Mouse (Mus musculus) olfactory bulb, adult 2 months (tissue): ENCODE measurements around the gene Immp2l.

Experiments
- CTCF ChIP-seq: fragments of 200-500 bp; IDR thresholded peaks from 2 replicates; pipeline ENCODE4 v1.5.1; 2012; ENCODE audit warnings: low read depth, mild to moderate bottlenecking, low read length, moderate library complexity; ENCODE audit not compliant: insufficient read depth
- POLR2A ChIP-seq: fragments of 200-500 bp; IDR thresholded peaks from 2 replicates; pipeline ENCODE4 v1.6.1; 2012; ENCODE audit warnings: mild to moderate bottlenecking, low read depth, low read length, moderate library complexity; ENCODE audit not compliant: insufficient read depth

DNA sequence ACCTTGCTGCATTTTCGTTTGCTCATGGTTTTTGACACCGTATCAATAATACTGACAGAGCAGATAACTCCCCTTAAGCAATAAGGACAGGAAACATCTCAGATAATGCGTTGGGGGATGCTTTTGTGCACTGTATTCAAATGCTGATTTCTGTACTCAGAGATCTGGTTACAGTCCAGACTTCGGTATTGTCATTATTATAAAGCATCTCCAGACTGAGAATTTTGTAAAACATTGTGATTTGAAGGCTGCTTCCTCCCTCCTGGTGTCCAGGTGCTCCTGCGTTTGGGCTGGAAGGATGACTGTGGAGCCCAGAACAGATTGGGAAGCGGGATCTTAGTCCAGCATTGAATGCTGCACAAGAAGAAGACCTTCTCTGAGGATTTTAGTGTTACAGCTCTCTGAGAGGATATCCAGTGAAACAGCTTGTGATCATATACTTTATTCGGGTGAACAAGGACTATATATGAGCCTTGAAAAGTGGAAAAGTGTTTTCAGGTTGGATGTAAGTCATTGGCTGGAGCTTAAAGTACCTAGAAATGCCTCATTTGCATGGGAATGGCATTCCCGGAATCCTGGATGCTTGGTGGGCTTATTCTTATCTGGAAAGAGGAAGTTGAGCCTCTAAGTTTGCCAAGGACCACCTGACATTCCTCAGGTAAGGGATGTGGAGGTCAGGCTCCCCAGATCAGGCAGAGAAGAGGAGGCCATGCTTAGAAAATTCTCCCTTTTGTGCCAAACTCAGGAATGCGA lies 28.1 kb upstream of the Immp2l start:
- no peak for TF ChIP-seq POLR2A
- no peak for TF ChIP-seq CTCF
